Mouse (Mus musculus): ENCODE data around the gene Sumo2.

GRCm38 (mm10) chr11:115473626-115474275 is 62.3 kb downstream of the Sumo2 start:
- TF ChIP-seq USF1 (IDR thresholded peaks at IDR 0.05; ENCODE audit: low read depth) = no peak
- TF ChIP-seq CTCF (IDR thresholded peaks at IDR 0.05; ENCODE audit: control insufficient read depth, insufficient read depth, insufficient read length) = peak; percentile 88
